ENCODE assay signal across 8 mouse cellular contexts in genomic region chr17:45312510-45313266, GRCm38 (mm10).
DNase-seq lines count a peak whose midpoint lies in the region; ATAC-seq lines count a peak whose summit lies in the region.

No protein-coding gene starts in this region.

- no peak overlapping the region for H3K4me3 ChIP-seq in midbrain, embryonic 15.5 days

- H3K4me2 ChIP-seq in midbrain, embryonic 15.5 days = no peak overlapping the region

- H3K27ac ChIP-seq in midbrain, embryonic 15.5 days = no peak overlapping the region

- intact Hi-C loops in left cerebral cortex, postnatal 36 days (cut with DNase I) = no loop called here

- no peak for ATAC-seq in midbrain, embryonic 15.5 days (replicated peaks)

- WGBS in midbrain, embryonic 15.5 days = 73% methylated on average over 5 of the region's 5 CpGs

- peak; percentile 52 for DNase-seq in urinary bladder, postnatal 14 days (ENCODE audit: low spot score)
- no peak for DNase-seq in urinary bladder, postnatal 10 days (ENCODE audit: low spot score)
- DNase-seq in fibroblast of lung, adult 2 months (ENCODE audit: low read depth) = peak; percentile 33
- peak; percentile 28 to 52 for DNase-seq in kidney, adult 8-10 months
- peak; percentile 24 to 48 for DNase-seq in left cerebral cortex, postnatal 36 days (ENCODE audit: low spot score in 2 of 2)
- DNase-seq in right cerebral cortex, adult 2 months (ENCODE audit: low spot score in 2 of 2) = peak; percentile 11 to 28
- DNase-seq in yolk sac, embryonic 10.5 days (ENCODE audit: low spot score) = no peak

- H3K9me3 ChIP-seq in midbrain, embryonic 15.5 days = no peaks in the 10 kb centered on the region

- H3K9ac ChIP-seq in midbrain, embryonic 15.5 days = no peak overlapping the region

- H3K27me3 ChIP-seq in midbrain, embryonic 15.5 days (replicated peaks) = no peaks in the 10 kb centered on the region

- no peaks in the 10 kb centered on the region for H3K36me3 ChIP-seq in midbrain, embryonic 15.5 days (replicated peaks)

- no peaks in the 10 kb centered on the region for H3K4me1 ChIP-seq in midbrain, embryonic 15.5 days

Comparison
In these comparisons a context has a peak if more than half of its experiments do, and no peak if none do; other contexts are left out.
1. DNase-seq: peak in urinary bladder, postnatal 14 days (single experiment), fibroblast of lung, adult 2 months (single experiment), kidney, adult 8-10 months (2 of 2), left cerebral cortex, postnatal 36 days (2 of 2) and right cerebral cortex, adult 2 months (2 of 2); none in urinary bladder, postnatal 10 days (single experiment) and yolk sac, embryonic 10.5 days (single experiment).